Mouse (Mus musculus) G1E (cell line): ENCODE data around the gene Erg28.

ENCODE experiments used
- CTCF ChIP-seq: IDR thresholded peaks from 2 replicates; pipeline ENCODE4 v1.5.1; 2012; ENCODE audit warnings: low read depth, low read length, inconsistent platforms, mixed read lengths
- POLR2AphosphoS5 ChIP-seq: IDR thresholded peaks from 2 replicates; pipeline ENCODE4 v1.6.1; 2012; ENCODE audit warnings: low read depth, low read length, inconsistent platforms; ENCODE audit not compliant: insufficient replicate concordance
- TAL1 ChIP-seq: conservative IDR thresholded peaks from 2 replicates; pipeline ENCODE4 v1.6.1; 2012; ENCODE audit warnings: low read depth, low read length, inconsistent platforms, mixed read lengths

- TF ChIP-seq CTCF (no peak), TAL1 (no peak), POLR2AphosphoS5 (no peak)
Measured at GRCm38 (mm10) chr12:85830691-85831090, 6.3 kb upstream of the Erg28 start.
